Mouse (Mus musculus) lung, embryonic 16.5 days (tissue): ENCODE data around the gene Ric1. TPM values are rescaled to one million over a fixed set of nuclear protein-coding genes. Genes with fewer than 3 reads are reported as not detected.
A peak's percentile ranks its signal among the peaks of the same experiment; 100 is the strongest.

Experiments used
- ATAC-seq: fragments of 200-750 bp; cut with Nextera tagmentation; 2 replicates; pipeline ENCODE4 v1.8.0; 2017; ENCODE audit warnings: low read depth, mild to moderate bottlenecking, moderate library complexity
- H3K27ac ChIP-seq: fragments of 300-500 bp; sonication (generic); 2 replicates; pipeline ENCODE4 v1.5.1; 2014; ENCODE audit warnings: mild to moderate bottlenecking, control low read depth, low read length
- H3K27me3 ChIP-seq: fragments of 300-500 bp; sonication (generic); 2 replicates; pipeline ENCODE4 v1.6.1; 2014; ENCODE audit warnings: low read depth, low read length, mixed read lengths; ENCODE audit not compliant: control insufficient read depth, insufficient read depth
- H3K36me3 ChIP-seq: fragments of 300-500 bp; sonication (generic); 2 replicates; pipeline ENCODE4 v1.6.1; 2014; ENCODE audit warnings: low read length; ENCODE audit not compliant: control insufficient read depth, insufficient read depth
- H3K4me1 ChIP-seq: fragments of 300-500 bp; sonication (generic); replicated peaks from 2 replicates; pipeline ENCODE4 v1.6.1; 2014; ENCODE audit warnings: low read length, mixed read lengths; ENCODE audit not compliant: control insufficient read depth, insufficient read depth
- H3K4me2 ChIP-seq: fragments of 300-500 bp; sonication (generic); 2 replicates; pipeline ENCODE4 v1.6.1; 2014; ENCODE audit warnings: low read depth, low read length, control low read depth
- H3K4me3 ChIP-seq: fragments of 300-500 bp; sonication (generic); 2 replicates; pipeline ENCODE4 v1.5.1; 2014; ENCODE audit warnings: mild to moderate bottlenecking, low read length, control low read depth
- H3K9ac ChIP-seq: fragments of 300-500 bp; sonication (generic); 2 replicates; pipeline ENCODE4 v1.6.1; 2014; ENCODE audit warnings: low read length, control low read depth
- H3K9me3 ChIP-seq: fragments of 300-500 bp; sonication (generic); 2 replicates; pipeline ENCODE4 v1.6.1; 2016; ENCODE audit warnings: low read length; ENCODE audit not compliant: control insufficient read depth
- WGBS: fragments of 180-500 bp; shearing (Covaris S2); extraction: QIAGEN DNeasy Blood & Tissue Kit; methylation state at CpG from one replicate; pipeline ENCODE4 v1.1.7; 2014; 5-methylcytosine and 5-hydroxymethylcytosine counted together
- polyA plus RNA-seq: library from polyadenylated mRNA; unstranded; fragments of >200 nt; fragmentation: Nextera tagmentation; extraction: Ambion mirVana; gene quantifications from 2 replicates; pipeline ENCODE4 v1.2.1, GENCODE M21; 2015

The Ric1 gene
- 12.3 and 13.5 TPM in 2 replicates for polyA plus RNA-seq

GRCm38 (mm10) chr19:29521637-29522435 lies at the start of gene Ric1:
Gene Ric1, plus strand, starts transcription at chr19:29522282.
- Histone ChIP-seq H3K27me3 (no peaks in the 10 kb centered on the region), H3K4me3 (peak within 1 kb of the TSS; percentile 96), H3K36me3 (no peaks in the 10 kb centered on the region), H3K9me3 (no peaks in the 10 kb centered on the region), H3K27ac (peak within 1 kb of the TSS; percentile 97), H3K4me2 (peak within 1 kb of the TSS; percentile 87), H3K9ac (peak within 1 kb of the TSS; percentile 92), H3K4me1 (peaks cover 19% of the 10 kb centered on the region)
- peak; percentile 98 for ATAC-seq
- under 1% methylated on average over 74 of the region's 80 CpGs for WGBS

GRCm38 (mm10) chr19:29472424-29472823 lies 49.7 kb upstream of the Ric1 start:
- Histone ChIP-seq H3K27ac (no peak overlapping the region), H3K9ac (no peak overlapping the region), H3K27me3 (no peaks in the 10 kb centered on the region), H3K36me3 (no peaks in the 10 kb centered on the region), H3K4me3 (no peak overlapping the region), H3K4me1 (peaks cover 18% of the 10 kb centered on the region), H3K4me2 (no peak overlapping the region), H3K9me3 (no peaks in the 10 kb centered on the region)
- no peak for ATAC-seq
- 70% methylated on average over 8 of the region's 8 CpGs for WGBS

GRCm38 (mm10) chr19:29472946-29473345 lies 49.1 kb upstream of the Ric1 start:
- Histone ChIP-seq H3K4me2 (no peak overlapping the region), H3K27me3 (no peaks in the 10 kb centered on the region), H3K27ac (no peak overlapping the region), H3K4me3 (no peak overlapping the region), H3K4me1 (peaks cover 18% of the 10 kb centered on the region), H3K9me3 (no peaks in the 10 kb centered on the region), H3K9ac (no peak overlapping the region), H3K36me3 (no peaks in the 10 kb centered on the region)
- ATAC-seq: no peak
- 79% methylated on average over 5 of the region's 5 CpGs for WGBS

- WGBS: 53% methylated on average over 2 of the region's 2 CpGs
- no peaks in the 10 kb centered on the region for H3K36me3 ChIP-seq
- no peak for ATAC-seq
- no peak overlapping the region for H3K9ac ChIP-seq
- no peaks in the 10 kb centered on the region for H3K27me3 ChIP-seq
- no peak overlapping the region for H3K4me2 ChIP-seq
- H3K27ac ChIP-seq: no peak overlapping the region
- H3K4me1 ChIP-seq: peaks cover 8% of the 10 kb centered on the region; the same call in 1 of the 2 replicates
- H3K9me3 ChIP-seq: no peaks in the 10 kb centered on the region
- H3K4me3 ChIP-seq: no peak overlapping the region
These were observed 47.3 kb upstream of the Ric1 start for GRCm38 (mm10) chr19:29474803-29475202.

- Histone ChIP-seq H3K9ac (no peak overlapping the region), H3K4me3 (no peak overlapping the region), H3K9me3 (no peaks in the 10 kb centered on the region), H3K27ac (no peak overlapping the region), H3K4me2 (no peak overlapping the region), H3K27me3 (no peaks in the 10 kb centered on the region), H3K36me3 (no peaks in the 10 kb centered on the region), H3K4me1 (peaks cover 4% of the 10 kb centered on the region; the same call in 1 of the 2 replicates)
- 59% methylated on average over 4 of the region's 4 CpGs for WGBS
- no peak for ATAC-seq
These were observed 46.9 kb upstream of the Ric1 start for GRCm38 (mm10) chr19:29475210-29475620.

DNA sequence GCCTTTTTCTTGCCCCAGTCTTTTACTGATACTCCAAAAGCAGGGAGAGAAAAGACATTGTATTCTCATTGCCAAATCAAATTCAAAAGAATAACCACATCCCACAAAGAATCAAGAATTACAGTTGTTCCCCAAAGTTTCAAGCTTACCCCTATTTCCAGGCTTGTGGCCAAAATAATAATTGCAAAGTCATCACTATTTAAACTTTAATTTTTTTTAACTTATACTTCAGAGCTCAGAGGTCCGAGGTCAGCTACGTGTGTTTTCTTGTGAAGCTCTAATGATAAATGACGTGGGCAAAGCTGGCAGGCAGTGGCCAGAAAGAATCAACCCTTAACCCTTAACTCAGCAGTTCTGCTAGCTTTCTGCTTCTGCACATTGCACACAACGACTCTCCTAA lies 43.5 kb upstream of the Ric1 start:
- Histone ChIP-seq H3K4me2 (no peak overlapping the region), H3K9ac (no peak overlapping the region), H3K27me3 (no peaks in the 10 kb centered on the region), H3K4me3 (no peak overlapping the region), H3K27ac (no peak overlapping the region), H3K36me3 (no peaks in the 10 kb centered on the region), H3K4me1 (no peaks in the 10 kb centered on the region), H3K9me3 (no peaks in the 10 kb centered on the region)
- 8% methylated on average over 4 of the region's 4 CpGs for WGBS
- no peak for ATAC-seq

DNA sequence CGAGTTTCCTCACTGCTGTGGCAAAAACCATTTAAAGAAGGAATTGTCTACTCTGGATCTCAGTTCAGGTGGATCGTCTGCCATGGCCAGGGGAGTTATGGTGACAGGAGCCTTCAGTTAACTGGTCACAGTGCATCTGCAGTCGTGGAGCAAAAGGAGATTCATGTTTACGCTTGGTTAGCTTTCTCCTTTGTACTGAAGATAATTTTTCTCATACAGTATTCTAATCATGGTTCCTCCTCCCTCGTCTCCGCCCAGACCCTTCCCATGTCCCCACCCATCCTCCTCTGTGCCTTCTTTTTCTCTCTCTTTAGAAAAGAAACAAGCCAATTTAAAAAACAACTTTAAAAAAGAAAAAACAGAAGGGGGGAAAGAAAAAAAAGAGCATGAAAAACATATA lies 40.5 kb upstream of the Ric1 start:
- no peaks in the 10 kb centered on the region for H3K9me3 ChIP-seq
- no peaks in the 10 kb centered on the region for H3K27me3 ChIP-seq
- H3K36me3 ChIP-seq: no peaks in the 10 kb centered on the region
- H3K9ac ChIP-seq: no peak overlapping the region
- H3K4me2 ChIP-seq: no peak overlapping the region
- no peak for ATAC-seq
- no peak overlapping the region for H3K27ac ChIP-seq
- H3K4me3 ChIP-seq: no peak overlapping the region
- 70% methylated on average over 6 of the region's 6 CpGs for WGBS
- H3K4me1 ChIP-seq: no peaks in the 10 kb centered on the region

DNA sequence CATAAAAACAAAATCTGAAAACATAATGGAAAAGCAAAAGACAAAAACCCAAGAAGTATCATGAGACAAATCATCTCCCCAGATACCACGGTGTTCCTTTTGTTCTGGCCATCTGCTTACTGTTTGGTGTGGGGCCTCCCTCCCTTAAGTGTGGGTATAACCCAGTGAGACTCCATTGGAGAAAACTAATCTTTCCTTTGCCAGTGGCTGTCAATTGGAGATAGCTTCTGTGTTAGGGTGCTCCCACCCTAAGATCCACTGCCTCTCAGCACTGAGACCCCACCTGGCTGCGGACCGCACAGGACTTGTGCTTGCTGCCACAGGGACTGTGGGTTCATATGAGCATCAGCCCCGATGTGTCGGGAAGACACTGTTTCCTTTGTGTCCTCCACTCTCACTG lies 39.9 kb upstream of the Ric1 start:
- ATAC-seq: no peak
- Histone ChIP-seq H3K4me2 (no peak overlapping the region), H3K9me3 (no peaks in the 10 kb centered on the region), H3K36me3 (no peaks in the 10 kb centered on the region), H3K27ac (no peak overlapping the region), H3K4me3 (no peak overlapping the region), H3K9ac (no peak overlapping the region), H3K27me3 (no peaks in the 10 kb centered on the region), H3K4me1 (no peaks in the 10 kb centered on the region)
- 81% methylated on average over 5 of the region's 5 CpGs for WGBS

DNA sequence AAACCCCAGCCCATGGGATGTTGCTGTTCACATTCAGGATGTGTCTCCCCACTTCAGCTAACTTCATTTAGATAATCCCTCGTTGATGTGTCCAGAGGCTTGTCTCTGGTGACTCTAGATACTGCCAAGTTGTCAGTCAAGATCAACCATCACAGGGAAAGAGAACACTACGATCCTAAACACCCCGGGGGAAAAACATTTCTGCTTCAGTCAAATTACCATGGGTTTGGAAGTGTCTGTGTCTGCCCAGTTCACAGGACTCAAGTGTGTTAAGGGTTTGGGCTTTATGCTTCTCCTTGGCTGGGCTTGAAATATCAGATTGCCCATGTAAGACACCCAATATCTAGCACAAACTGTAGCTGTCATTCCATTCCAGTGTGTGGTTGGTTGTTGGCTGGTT lies 39.4 kb upstream of the Ric1 start:
- Histone ChIP-seq H3K36me3 (no peaks in the 10 kb centered on the region), H3K27ac (no peak overlapping the region), H3K9ac (no peak overlapping the region), H3K4me1 (no peaks in the 10 kb centered on the region), H3K27me3 (no peaks in the 10 kb centered on the region), H3K4me2 (no peak overlapping the region), H3K4me3 (no peak overlapping the region), H3K9me3 (no peaks in the 10 kb centered on the region)
- ATAC-seq: no peak
- 60% methylated on average over 3 of the region's 3 CpGs for WGBS
